Mouse (Mus musculus): Measurements from ENCODE around the gene Ctnnd1. TPM values are rescaled to one million over a fixed set of nuclear protein-coding genes. Genes with fewer than 3 reads are reported as not detected.
"Not testable (repeated sequence)": the region's sequence is repeated elsewhere in the genome, so short reads cannot be mapped to it uniquely, and the experiment has no call there.

The Ctnnd1 gene
- 28.7 and 29.9 TPM in 2 replicates for total RNA-seq (2017)

DNA sequence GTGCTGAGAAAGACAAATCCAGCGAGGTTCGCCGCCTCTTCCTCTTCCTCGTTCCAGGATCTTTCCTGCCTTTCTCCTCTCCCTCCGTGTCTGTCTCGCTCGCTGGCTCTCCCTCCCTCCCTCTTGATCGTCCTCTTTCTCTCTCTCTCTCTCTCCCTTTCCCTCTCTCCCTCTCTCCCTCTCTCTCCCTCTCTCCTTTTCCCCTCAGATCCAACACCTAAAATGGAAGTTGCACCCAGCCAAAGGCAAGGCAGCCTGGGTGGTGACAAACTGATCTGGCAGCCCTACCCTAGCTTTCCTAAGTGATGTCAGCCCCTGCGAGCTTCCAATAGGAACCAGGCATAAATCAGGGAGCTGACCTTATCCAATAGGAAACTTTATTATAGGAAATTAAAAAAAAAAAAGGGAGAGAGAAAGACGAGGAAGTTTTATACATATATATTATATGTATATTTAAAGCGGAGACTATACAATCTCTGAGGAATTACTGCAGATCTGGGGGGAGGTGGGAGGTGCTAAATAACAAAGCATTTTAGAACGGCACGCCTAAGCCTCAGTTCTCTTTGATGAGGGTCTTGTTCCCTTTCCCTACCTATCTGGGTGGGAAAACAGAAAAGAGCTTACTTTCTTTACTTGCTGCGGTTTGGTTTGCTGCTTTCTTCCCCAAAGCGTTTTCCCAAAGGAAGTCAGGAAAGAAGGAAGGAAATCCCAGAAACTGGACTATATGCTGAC is at the start of gene Ctnnd1:
TSS of gene Ctnnd1 (minus strand) at position 302 of the 732 bp plus-strand sequence.
- peak; percentile 98 for ATAC-seq (replicated peaks; ENCODE audit: low read depth, poor library complexity, severe bottlenecking)

GRCm38 (mm10) chr2:84695007-84695695 is 44.6 kb upstream of the Ctnnd1 start:
- no peak for ATAC-seq (replicated peaks; ENCODE audit: low read depth, poor library complexity, severe bottlenecking)

GRCm38 (mm10) chr2:84690050-84690449 is 39.5 kb upstream of the Ctnnd1 start:
- ATAC-seq (replicated peaks; ENCODE audit: low read depth, poor library complexity, severe bottlenecking): no peak

DNA sequence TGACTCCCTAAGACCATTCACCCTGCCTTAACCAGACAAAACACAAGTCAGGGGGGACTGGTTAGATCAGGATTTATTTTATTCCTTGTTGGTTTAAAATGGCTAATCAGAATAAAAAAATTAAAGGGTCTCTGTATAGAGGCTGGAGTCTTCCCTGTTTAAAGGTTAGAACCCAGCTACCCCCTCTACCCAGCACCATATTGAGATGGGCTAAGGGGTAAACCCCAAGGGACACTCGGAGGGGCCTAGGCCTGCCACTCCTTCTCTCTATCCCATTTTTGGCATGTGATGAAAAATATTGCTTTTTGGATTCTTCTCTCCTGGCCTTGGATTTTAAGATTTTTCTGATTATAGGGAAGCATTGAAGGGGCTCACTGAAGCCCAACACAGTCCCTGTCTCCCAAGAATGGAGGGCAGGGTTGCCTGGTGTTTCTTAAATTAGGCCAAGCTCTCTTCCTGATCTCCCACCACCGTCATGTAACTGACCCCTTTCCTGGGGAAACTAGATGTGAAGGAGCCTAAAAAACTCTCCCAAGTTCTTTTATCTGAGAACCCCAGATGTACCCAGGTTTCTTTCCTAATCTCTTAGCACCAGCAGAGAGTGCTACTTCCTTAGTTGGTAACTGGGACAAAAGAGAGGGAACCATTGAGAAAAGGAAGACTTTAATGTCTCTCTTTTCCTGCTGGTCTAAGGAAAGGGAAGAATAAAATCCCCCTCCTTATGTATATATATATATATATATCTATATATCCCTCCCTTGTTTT is 37.7 kb upstream of the Ctnnd1 start:
- ATAC-seq (replicated peaks; ENCODE audit: low read depth, poor library complexity, severe bottlenecking): no peak

- no peak for ATAC-seq (replicated peaks; ENCODE audit: low read depth, poor library complexity, severe bottlenecking)
Measured at GRCm38 (mm10) chr2:84682605-84683183, 32.1 kb upstream of the Ctnnd1 start.

DNA sequence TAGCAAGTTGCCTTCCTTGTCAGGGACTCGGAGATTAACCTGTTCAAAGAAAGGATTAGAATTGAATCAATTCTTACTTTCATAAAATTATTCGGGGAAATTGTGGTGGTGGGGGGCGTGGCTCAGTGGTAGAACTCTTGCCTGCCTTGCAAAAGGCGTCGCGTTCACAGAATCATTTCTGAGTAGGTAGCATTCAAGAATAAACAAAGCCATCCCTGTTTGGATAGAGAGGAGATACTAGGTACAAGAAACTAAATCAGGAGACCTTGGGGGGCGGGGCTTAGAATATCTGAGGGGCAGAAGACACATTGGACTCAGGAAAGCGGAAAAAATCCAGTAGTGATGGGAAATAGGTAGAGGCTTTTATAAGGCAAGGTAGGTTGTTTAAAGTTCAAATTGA is 28.5 kb upstream of the Ctnnd1 start, which contains the start of gene Tmx2:
TSS of gene Tmx2 (minus strand) at position 125 of the 400 bp plus-strand sequence.
- no peak for ATAC-seq (replicated peaks; ENCODE audit: low read depth, poor library complexity, severe bottlenecking)

GRCm38 (mm10) chr2:84677968-84678880 is 27.7 kb upstream of the Ctnnd1 start, which contains the start of the genes Gm28635 and Med19:
Gm28635 (minus strand) TSS chr2:84678041.
Med19 (plus strand) TSS chr2:84678402.
- ATAC-seq (replicated peaks; ENCODE audit: low read depth, poor library complexity, severe bottlenecking): peak; percentile 97

GRCm38 (mm10) chr2:84677270-84677967 is 26.9 kb upstream of the Ctnnd1 start:
- peak; percentile 45 for ATAC-seq (replicated peaks; ENCODE audit: low read depth, poor library complexity, severe bottlenecking)

DNA sequence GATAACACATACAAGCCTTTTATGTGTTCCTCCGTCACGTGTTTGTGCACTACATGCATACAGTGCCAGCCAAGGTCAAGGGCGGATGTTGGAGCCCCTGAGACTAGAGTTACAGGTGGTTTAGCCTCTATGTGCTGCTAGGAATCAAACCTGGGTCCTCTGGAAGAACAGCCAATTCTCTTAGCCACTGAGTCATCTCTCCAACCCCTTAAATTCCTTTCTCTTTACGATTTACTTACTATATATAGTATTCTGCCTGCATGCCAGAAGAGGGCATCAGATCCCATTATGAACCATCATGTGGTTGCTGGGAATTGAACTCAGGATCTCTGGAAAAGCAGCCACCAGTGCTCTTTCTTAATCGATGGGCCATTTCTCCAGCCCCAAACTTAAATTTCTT is 21.0 kb upstream of the Ctnnd1 start:
- ATAC-seq (replicated peaks; ENCODE audit: low read depth, poor library complexity, severe bottlenecking): not testable (repeated sequence)

- peak; percentile 88 for ATAC-seq (replicated peaks; ENCODE audit: low read depth, poor library complexity, severe bottlenecking)
Measured at GRCm38 (mm10) chr2:84670569-84670933, 20.0 kb upstream of the Ctnnd1 start, which contains the start of gene Selenoh. Selenoh (minus strand) TSS chr2:84670770.

DNA sequence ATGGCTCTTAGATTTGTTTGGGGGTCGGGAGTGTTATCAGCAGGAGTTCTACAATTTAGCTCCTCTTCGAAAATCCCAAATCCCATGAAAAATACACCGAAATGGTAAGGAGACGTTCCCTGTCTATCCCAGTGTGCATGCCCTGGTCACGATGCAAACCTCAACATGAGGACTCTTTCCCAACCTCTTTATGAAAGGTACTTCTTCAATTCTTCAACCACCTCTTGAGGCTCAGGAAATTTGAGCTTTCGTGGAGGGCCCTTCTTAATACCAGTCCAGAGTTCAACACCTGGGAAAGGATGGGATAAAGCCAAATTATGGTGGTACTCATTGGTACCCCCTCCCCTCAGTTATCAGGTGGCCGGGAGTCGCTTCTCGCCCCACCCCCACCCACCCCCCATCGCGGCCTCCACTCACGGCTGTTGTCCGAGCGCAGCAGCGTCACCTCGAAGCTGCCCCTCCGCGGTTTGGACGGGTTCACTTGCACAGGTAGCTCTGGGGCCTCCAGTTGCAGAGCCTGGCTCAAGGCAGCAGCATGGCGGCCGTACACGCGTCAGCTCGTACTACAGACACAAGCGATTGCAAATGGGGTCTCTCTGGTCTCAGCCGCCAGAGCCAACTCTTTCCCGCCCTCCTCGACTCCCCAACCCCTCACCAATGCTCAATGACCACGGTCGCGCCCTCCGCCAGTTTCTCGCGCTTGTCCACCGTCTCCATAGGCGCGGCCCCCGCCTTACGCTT is 19.4 kb upstream of the Ctnnd1 start:
- ATAC-seq (replicated peaks; ENCODE audit: low read depth, poor library complexity, severe bottlenecking): peak; percentile 40

GRCm38 (mm10) chr2:84666081-84666480 is 15.5 kb upstream of the Ctnnd1 start:
- no peak for ATAC-seq (replicated peaks; ENCODE audit: low read depth, poor library complexity, severe bottlenecking)

- ATAC-seq (replicated peaks; ENCODE audit: low read depth, poor library complexity, severe bottlenecking): peak; percentile 77
Measured at GRCm38 (mm10) chr2:84662866-84663265, 12.3 kb upstream of the Ctnnd1 start.

DNA sequence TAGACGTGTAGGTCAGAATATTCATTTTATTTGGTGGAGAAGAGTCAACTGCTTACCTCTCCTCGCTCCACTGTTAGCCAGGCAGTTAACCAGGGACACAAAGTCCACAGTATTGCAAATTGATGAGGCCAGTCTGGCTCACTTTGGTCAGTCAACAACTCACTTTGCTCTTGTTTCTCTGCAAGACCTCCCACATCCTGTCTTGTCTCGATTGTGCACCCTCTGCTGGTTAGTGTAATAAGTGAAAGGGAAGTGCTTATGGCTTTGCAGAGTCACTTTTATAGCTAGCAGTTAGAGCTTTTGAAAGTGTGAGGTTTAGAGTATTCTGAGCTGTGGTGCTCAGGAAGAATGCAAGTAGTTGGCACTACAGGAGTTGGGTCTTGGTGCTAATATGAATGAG is 9.7 kb upstream of the Ctnnd1 start:
- ATAC-seq (replicated peaks; ENCODE audit: low read depth, poor library complexity, severe bottlenecking): peak; percentile 87

- no peak for ATAC-seq (replicated peaks; ENCODE audit: low read depth, poor library complexity, severe bottlenecking)
Measured at GRCm38 (mm10) chr2:84658806-84659205, 8.2 kb upstream of the Ctnnd1 start, which contains the start of gene Btbd18. Btbd18 (plus strand) TSS chr2:84659079.

DNA sequence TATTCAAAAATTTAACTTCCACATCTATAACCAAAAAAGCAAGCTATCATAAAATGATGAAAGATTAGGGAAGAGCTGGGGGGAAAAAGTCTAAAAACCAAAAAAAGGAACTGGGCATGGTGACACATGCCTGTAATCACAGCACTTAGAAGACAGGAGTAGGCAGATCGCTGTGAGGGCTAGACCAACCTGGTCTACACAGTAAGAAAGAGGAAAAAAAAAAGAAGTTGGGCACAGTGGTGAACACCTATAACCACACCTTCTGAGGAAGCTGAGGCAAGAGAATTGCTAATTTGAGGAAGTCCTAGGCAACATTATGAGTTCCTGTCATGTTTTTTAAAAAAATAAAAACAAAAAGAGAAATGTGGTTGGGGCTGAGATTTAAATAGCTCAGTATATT is 5.3 kb upstream of the Ctnnd1 start:
- ATAC-seq (replicated peaks; ENCODE audit: low read depth, poor library complexity, severe bottlenecking): peak; percentile 76

DNA sequence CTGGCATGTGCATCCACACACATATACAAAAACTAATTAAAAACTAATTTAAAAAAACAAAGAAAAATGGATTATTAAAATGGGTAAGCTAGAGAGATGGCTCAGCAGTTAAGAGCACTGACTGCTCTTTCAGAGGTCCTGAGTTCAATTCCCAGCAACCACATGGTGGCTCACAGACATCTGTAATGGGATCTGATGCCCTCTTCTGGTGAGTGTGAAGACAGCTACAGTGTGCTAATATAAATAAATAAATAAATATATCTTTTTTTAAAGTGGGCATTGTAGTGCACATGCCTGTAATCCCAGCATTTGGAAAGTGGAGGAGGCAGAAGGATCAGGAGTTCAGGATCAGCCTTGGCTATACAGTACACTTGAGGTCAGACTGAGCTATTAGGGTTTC is 2.8 kb upstream of the Ctnnd1 start:
- ATAC-seq (replicated peaks; ENCODE audit: low read depth, poor library complexity, severe bottlenecking): no peak

GRCm38 (mm10) chr2:84649674-84650073 is 891 bp downstream of the Ctnnd1 start:
- ATAC-seq (replicated peaks; ENCODE audit: low read depth, poor library complexity, severe bottlenecking): no peak

All from common myeloid progenitor, adult 5-6 weeks (primary cell).